Mouse (Mus musculus) embryonic facial prominence, embryonic 13.5 days (tissue): ENCODE measurements around the gene C2cd2. TPM values are rescaled to one million over a fixed set of nuclear protein-coding genes. Genes with fewer than 3 reads are reported as not detected.

ENCODE experiments used
- ATAC-seq: fragments of 200-750 bp; cut with Nextera tagmentation; 2 replicates; pipeline ENCODE4 v1.8.0; 2017; ENCODE audit warnings: low read depth; ENCODE audit not compliant: insufficient number of reproducible peaks, insufficient read depth, low FRiP score, low TSS enrichment
- H3K27ac ChIP-seq: fragments of 300-500 bp; sonication (generic); 2 replicates; pipeline ENCODE4 v1.5.1; 2015; ENCODE audit warnings: moderate library complexity, mild to moderate bottlenecking, inconsistent platforms
- H3K27me3 ChIP-seq: fragments of 300-500 bp; sonication (generic); 2 replicates; pipeline ENCODE4 v1.6.1; 2015; ENCODE audit warnings: mild to moderate bottlenecking, inconsistent platforms
- H3K36me3 ChIP-seq: fragments of 300-500 bp; sonication (generic); 2 replicates; pipeline ENCODE4 v1.6.1; 2015; ENCODE audit warnings: mild to moderate bottlenecking, inconsistent platforms
- H3K4me1 ChIP-seq: fragments of 300-500 bp; sonication (generic); 2 replicates; pipeline ENCODE4 v1.6.1; 2015; ENCODE audit warnings: inconsistent platforms
- H3K4me2 ChIP-seq: fragments of 300-500 bp; sonication (generic); 2 replicates; pipeline ENCODE4 v1.6.1; 2015; ENCODE audit warnings: moderate library complexity, mild to moderate bottlenecking, inconsistent platforms
- H3K4me3 ChIP-seq: fragments of 300-500 bp; sonication (generic); 2 replicates; pipeline ENCODE4 v1.5.1; 2015; ENCODE audit warnings: mild to moderate bottlenecking, inconsistent platforms
- H3K9ac ChIP-seq: fragments of 300-500 bp; sonication (generic); 2 replicates; pipeline ENCODE4 v1.6.1; 2015; ENCODE audit warnings: mild to moderate bottlenecking, inconsistent platforms
- H3K9me3 ChIP-seq: fragments of 300-500 bp; sonication (generic); 2 replicates; pipeline ENCODE4 v1.6.1; 2016; ENCODE audit warnings: inconsistent platforms
- whole genome bisulfite sequencing: fragments of 180-500 bp; shearing (Covaris S2); methylation state at CpG from one replicate; pipeline ENCODE4 v1.1.7; 2015; ENCODE audit warnings: mixed read lengths; 5-methylcytosine and 5-hydroxymethylcytosine counted together
- polyA plus RNA-seq: library from polyadenylated mRNA; unstranded; fragments of >200 nt; fragmentation: Nextera tagmentation; extraction: Ambion mirVana; gene quantifications from 2 replicates; pipeline ENCODE4 v1.2.1, GENCODE M21; 2015

The C2cd2 gene
- polyA plus RNA-seq, 1 experiment from 2014 or later, result 13.1 TPM

DNA sequence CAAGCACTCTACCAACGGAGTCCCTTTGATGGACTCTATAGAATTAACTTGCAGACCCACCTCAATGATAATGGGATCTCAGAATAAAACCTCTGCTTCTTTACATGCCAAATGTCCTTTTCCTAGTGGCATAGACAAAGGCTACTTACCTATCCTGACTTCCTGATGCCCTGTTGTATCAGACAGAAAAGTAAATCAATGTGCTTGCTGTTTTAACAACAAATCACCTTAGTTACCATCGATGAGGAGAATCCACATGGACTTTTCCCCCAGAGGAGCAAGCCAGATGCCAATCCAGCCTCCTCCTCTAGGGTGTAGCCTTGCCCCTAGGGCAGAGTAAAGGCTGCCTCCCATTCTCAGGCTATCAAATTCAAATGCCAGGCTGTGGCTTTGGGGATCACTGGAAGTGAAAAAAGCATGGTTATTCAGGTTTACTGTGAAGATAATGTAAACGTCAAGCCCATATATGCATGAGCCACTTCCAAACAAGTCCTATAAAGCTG, 21.9 kb downstream of the C2cd2 start:
- H3K9me3 ChIP-seq, result no peaks in the 10 kb centered on the region
- H3K4me2 ChIP-seq, result no peak overlapping the region
- H3K27me3 ChIP-seq, result no peaks in the 10 kb centered on the region
- H3K9ac ChIP-seq, result no peak overlapping the region
- H3K4me3 ChIP-seq, result no peak overlapping the region
- no peaks in the 10 kb centered on the region for H3K4me1 ChIP-seq
- 81% methylated on average over 3 of the region's 3 CpGs for WGBS
- no peak for ATAC-seq
- peaks cover 19% of the 10 kb centered on the region for H3K36me3 ChIP-seq
- H3K27ac ChIP-seq, result no peak overlapping the region

DNA sequence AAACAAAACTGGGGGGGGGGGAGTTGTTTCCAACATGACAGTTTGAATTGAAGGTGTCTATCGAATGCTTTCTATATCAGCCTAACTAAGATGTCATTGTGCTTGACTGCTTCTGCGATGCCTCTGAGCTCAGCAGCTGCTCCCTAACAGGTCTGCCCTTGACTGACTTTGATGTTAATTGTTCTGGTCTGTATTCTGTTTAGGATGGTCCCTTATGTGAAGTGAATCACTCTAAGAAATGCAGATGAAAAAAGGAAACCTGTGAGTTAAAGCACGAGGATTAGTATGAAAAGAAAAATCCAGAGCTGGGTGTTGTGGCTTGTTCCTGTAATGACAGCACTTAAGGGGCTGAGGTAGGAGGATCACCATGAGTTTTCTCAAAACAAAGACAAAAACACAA, 26.6 kb downstream of the C2cd2 start:
- no peak overlapping the region for H3K4me3 ChIP-seq
- H3K4me1 ChIP-seq, result no peaks in the 10 kb centered on the region
- no peaks in the 10 kb centered on the region for H3K9me3 ChIP-seq
- WGBS, result 82% methylated on average over 3 of the region's 3 CpGs
- H3K4me2 ChIP-seq, result no peak overlapping the region
- H3K27me3 ChIP-seq, result no peaks in the 10 kb centered on the region
- no peak overlapping the region for H3K27ac ChIP-seq
- no peaks in the 10 kb centered on the region for H3K36me3 ChIP-seq
- no peak overlapping the region for H3K9ac ChIP-seq
- no peak for ATAC-seq

DNA sequence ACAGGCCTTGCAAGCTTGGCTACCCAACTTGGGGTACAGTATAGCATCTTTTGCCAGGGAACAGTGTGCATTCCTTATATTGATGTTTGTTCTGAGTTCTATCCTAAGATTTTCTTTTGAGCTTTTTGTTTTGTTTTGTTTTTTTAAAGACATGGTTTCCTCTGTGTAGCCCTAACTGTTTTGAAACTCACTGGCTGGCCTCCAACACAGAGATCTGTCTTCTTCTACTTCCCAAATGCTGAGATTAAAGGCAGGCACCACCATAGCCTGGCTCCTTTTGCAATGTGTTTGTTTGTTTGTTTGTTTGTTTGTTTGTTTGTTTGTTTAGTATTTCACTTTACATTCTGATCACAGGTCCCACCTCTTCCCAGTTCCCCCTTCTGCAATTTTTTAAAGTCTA, 32.2 kb downstream of the C2cd2 start:
- no peak for ATAC-seq
- no peaks in the 10 kb centered on the region for H3K4me1 ChIP-seq
- H3K9ac ChIP-seq, result no peak overlapping the region
- H3K4me2 ChIP-seq, result no peak overlapping the region
- no peak overlapping the region for H3K4me3 ChIP-seq
- no peak overlapping the region for H3K27ac ChIP-seq
- H3K27me3 ChIP-seq, result no peaks in the 10 kb centered on the region
- H3K9me3 ChIP-seq, result no peaks in the 10 kb centered on the region
- no peaks in the 10 kb centered on the region for H3K36me3 ChIP-seq

DNA sequence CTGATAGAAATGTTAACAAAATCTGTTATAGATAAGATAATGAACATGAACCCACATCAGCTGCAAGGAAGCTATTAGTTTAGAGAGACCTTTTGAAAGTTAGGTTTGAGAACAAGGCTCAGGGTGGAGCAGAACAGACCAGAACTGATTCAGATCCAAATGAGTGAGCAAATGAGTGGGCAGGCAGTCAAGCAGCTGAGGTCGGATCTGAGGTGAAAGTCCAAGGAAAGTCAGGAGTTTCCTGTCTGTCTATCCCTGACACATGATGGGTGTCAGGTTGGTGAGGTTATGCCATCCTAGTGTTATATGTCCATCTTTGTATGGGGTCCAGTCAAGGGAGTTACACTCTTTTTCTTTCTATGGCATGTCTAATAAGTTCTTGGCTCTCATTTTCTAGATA, 32.9 kb downstream of the C2cd2 start:
- 66% methylated on average over 1 of the region's 1 CpGs for WGBS
- Histone ChIP-seq H3K4me2 (no peak overlapping the region), H3K27ac (no peak overlapping the region), H3K9me3 (no peaks in the 10 kb centered on the region), H3K4me3 (no peak overlapping the region), H3K4me1 (no peaks in the 10 kb centered on the region), H3K36me3 (no peaks in the 10 kb centered on the region), H3K9ac (no peak overlapping the region), H3K27me3 (no peaks in the 10 kb centered on the region)
- no peak for ATAC-seq

DNA sequence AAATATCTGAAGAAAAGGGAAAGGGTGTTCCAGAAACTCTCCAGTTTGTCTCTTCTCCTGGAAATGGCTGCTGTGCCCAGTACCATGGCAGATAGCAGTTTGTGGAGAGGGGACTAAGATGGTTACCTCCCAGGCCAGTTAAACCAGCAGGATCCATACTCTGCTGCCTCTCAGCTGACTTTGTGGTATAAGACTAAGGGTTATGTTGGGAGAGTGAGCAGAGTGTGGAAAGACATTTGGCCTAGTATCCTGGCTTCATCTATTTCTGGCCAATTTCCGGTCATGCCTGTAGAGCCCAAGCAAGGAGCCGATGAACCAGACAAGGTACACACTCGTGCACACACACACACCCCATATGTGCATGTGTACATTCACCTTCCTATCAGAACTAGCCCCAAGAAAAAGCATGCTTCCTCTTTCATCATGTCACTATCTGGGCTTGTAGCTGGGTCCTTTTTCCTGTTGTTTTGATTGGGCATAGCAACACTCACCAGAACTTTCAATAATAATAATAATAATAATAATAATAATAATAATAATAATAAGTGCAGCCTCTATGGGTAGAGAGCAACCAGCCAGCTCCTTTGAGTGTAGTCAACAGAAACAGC, 35.0 kb downstream of the C2cd2 start:
- Histone ChIP-seq H3K4me1 (peaks cover 4% of the 10 kb centered on the region; the same call in 1 of the 2 replicates), H3K9ac (no peak overlapping the region), H3K9me3 (no peaks in the 10 kb centered on the region), H3K36me3 (no peaks in the 10 kb centered on the region), H3K4me2 (no peak overlapping the region), H3K27ac (no peak overlapping the region), H3K4me3 (no peak overlapping the region), H3K27me3 (no peaks in the 10 kb centered on the region)
- 86% methylated on average over 3 of the region's 3 CpGs for WGBS
- no peak for ATAC-seq

DNA sequence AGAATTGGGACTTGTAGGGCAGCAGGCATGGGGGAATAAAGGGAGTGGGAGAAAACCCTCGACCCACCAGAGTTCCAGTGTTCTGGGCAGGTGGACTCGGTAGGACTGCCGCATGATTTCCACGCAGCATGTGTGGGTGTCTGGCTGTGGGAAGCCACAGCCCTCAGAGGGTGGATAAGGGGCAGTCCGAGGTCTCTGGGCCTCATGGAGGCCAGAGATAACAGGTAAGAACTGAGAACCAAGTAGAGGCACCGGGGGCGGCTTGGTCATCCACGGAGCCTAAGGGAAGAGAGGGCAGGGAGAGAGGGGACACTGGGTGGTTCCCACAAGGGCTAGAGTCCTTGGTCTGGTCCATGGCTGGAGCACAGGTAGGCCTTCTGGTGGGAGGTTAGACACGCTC, 36.0 kb downstream of the C2cd2 start:
- H3K9me3 ChIP-seq, result no peaks in the 10 kb centered on the region
- no peaks in the 10 kb centered on the region for H3K36me3 ChIP-seq
- no peak overlapping the region for H3K9ac ChIP-seq
- H3K27ac ChIP-seq, result no peak overlapping the region
- no peak overlapping the region for H3K4me2 ChIP-seq
- ATAC-seq, result no peak
- H3K4me3 ChIP-seq, result no peak overlapping the region
- 84% methylated on average over 9 of the region's 9 CpGs for WGBS
- H3K4me1 ChIP-seq, result peaks cover 9% of the 10 kb centered on the region
- no peaks in the 10 kb centered on the region for H3K27me3 ChIP-seq

DNA sequence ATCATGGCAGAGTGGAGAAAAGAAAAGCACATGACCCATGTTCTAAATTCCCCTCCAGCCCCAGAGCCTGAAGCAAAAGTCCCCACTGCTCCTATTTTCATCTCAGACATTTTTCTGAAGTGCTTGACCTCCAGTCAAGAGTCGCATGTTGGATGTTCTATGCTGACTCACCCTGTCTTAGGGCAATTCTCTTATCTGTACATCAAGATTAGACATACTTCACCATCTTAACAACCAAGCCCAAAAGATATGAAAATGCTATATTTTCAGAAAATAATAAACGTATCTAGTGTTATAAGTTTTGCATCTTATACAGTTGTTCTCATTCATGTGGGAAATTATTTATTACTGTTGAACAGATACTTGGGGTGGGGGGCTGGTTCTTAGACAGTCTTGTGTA, 36.6 kb downstream of the C2cd2 start:
- Histone ChIP-seq H3K36me3 (no peaks in the 10 kb centered on the region), H3K9me3 (no peaks in the 10 kb centered on the region), H3K4me1 (peaks cover 14% of the 10 kb centered on the region), H3K27ac (no peak overlapping the region), H3K4me3 (no peak overlapping the region), H3K27me3 (no peaks in the 10 kb centered on the region), H3K4me2 (no peak overlapping the region), H3K9ac (no peak overlapping the region)
- 76% methylated on average over 2 of the region's 2 CpGs for WGBS
- no peak for ATAC-seq

DNA sequence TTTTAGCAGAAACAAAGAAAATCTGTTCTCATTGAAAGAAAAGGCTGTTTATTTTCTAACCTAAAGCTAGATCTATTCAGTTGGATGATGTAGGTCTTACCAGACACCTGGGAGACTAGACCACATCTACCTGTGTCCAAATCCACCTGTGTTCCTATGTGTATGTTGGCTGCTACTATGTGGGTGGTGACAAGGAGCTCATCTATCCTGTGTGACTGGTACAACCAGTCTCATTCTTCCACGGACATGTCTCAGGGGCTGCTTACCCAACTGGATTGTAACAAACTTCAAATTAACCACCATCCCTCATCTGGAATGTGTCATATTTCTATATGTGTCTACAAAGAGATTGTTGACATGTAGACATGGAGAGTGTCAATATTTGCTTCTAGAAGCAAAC, 38.7 kb downstream of the C2cd2 start:
- H3K27ac ChIP-seq, result no peak overlapping the region
- H3K27me3 ChIP-seq, result no peaks in the 10 kb centered on the region
- H3K9me3 ChIP-seq, result no peaks in the 10 kb centered on the region
- H3K36me3 ChIP-seq, result no peaks in the 10 kb centered on the region
- no peak overlapping the region for H3K4me3 ChIP-seq
- H3K4me2 ChIP-seq, result no peak overlapping the region
- no peak overlapping the region for H3K9ac ChIP-seq
- 59% methylated on average over 1 of the region's 1 CpGs for WGBS
- peaks cover 19% of the 10 kb centered on the region for H3K4me1 ChIP-seq
- ATAC-seq, result no peak

DNA sequence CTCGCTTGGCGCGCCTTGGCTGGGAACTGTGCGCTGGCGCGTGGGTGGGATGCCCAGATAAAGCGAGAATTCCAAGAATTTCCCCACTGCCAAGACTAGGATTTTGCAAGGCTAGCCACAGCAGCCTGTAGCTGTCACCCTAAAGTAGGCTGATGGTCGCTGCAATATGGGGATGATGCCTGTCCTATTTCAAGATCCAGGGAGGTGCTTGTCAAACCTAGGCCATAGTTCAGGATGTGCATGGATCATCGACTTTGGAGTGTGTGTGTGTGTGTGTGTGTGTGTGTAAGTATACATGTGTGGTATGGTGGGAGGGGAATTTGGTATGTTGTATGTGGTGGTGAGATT, 39.6 kb downstream of the C2cd2 start:
- H3K9me3 ChIP-seq, result no peaks in the 10 kb centered on the region
- no peak for ATAC-seq
- no peaks in the 10 kb centered on the region for H3K27me3 ChIP-seq
- 3% methylated on average over 9 of the region's 9 CpGs for WGBS
- H3K36me3 ChIP-seq, result no peaks in the 10 kb centered on the region
- peak overlapping the region; percentile 83 for H3K4me2 ChIP-seq
- peak overlapping the region; percentile 89 for H3K4me3 ChIP-seq
- peak overlapping the region; percentile 89 for H3K9ac ChIP-seq
- H3K4me1 ChIP-seq, result peaks cover 19% of the 10 kb centered on the region
- H3K27ac ChIP-seq, result peak overlapping the region; percentile 85; the same call in 1 of the 2 replicates

DNA sequence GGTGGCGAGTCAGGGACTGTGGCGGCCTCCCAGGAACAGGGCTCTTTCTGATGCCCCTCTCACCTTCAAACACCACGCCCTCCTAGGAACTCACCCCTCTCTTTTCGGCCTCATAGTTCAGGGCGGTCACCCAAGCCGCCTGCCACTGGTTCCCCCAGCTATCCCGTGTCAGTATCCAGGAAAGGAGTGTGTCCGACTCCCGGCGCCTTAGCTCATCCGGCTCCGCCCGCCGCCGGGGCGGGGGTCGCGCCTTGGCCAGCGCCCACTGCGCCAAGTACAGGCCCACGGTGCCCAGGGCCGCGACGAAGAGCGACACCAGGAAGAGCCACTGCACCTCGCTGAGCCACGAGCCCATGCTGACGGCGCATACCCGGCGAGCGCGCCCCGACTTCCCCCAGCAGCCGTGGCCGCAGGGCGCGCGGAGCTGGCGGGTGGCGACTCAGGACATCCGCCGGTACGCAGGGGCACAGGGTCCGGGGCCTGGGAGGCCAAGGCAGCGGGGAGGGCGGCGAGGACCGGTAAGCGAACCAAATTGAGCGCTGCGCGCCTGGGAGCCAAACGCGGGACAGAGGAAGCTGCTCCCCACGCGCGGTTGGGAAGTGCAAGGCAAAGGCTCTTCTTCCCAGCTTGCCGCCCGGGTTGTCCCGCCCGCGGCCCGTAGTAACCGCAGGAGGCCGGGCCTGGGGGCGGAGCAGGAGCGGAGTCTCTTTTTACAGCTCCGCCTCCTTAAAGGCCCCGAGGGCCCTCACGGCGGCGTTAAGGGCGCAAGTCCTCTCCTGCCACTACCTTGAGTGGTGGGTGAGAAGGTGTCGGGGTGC, 40.2 kb downstream of the C2cd2 start:
- Histone ChIP-seq H3K4me3 (peak overlapping the region; percentile 89), H3K4me2 (peak overlapping the region; percentile 83), H3K9ac (peak overlapping the region; percentile 89), H3K9me3 (no peaks in the 10 kb centered on the region), H3K36me3 (no peaks in the 10 kb centered on the region), H3K27me3 (no peaks in the 10 kb centered on the region), H3K4me1 (peaks cover 19% of the 10 kb centered on the region), H3K27ac (peak overlapping the region; percentile 85)
- peak; percentile 84 for ATAC-seq
- under 1% methylated on average over 74 of the region's 75 CpGs for WGBS

DNA sequence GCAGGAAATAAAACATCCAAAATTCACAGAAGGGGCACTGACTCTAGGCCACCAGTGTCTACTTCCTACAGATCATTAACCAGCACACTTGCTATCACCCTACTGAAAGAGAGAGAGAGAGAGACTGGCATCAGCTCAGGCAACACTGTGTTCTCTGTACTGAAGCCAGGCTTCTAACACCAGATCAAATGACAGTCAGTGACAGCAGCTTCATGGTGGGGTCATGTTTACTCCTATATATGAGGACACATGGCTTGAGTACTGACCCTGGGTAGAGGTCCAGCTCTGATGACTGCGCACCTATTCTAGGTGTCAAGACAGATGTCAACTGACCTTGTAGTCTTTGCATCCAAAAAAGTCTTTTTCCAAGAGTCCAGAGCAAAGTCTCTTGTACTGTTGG, 41.8 kb downstream of the C2cd2 start:
- H3K27ac ChIP-seq, result no peak overlapping the region
- no peak overlapping the region; the same call in 1 of the 2 replicates for H3K4me2 ChIP-seq
- H3K9me3 ChIP-seq, result no peaks in the 10 kb centered on the region
- no peak for ATAC-seq
- no peaks in the 10 kb centered on the region for H3K36me3 ChIP-seq
- no peak overlapping the region for H3K9ac ChIP-seq
- WGBS, result 98% methylated on average over 1 of the region's 1 CpGs
- H3K27me3 ChIP-seq, result no peaks in the 10 kb centered on the region
- H3K4me1 ChIP-seq, result peaks cover 19% of the 10 kb centered on the region
- H3K4me3 ChIP-seq, result no peak overlapping the region

DNA sequence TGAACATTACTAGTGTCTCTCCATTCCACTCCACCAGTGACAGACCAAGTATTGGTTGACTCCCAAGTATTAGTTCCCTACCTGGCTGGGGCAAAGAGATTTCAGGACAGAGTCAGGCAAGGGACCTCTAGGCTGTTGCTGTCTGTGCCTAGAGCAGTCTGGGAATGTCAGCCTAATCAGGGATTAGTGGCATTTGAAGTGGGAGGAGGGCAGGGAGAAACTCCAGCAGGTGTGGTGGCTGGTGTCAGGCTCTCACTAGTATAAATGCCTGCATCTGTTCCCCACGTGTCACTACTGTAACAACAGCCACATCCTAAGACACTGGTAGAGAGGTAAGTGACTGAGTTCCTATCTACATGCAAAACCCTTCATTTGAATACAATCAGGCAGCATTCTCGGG, 42.6 kb downstream of the C2cd2 start:
- H3K27ac ChIP-seq, result no peak overlapping the region
- H3K4me2 ChIP-seq, result no peak overlapping the region
- H3K36me3 ChIP-seq, result no peaks in the 10 kb centered on the region
- ATAC-seq, result no peak
- peaks cover 19% of the 10 kb centered on the region for H3K4me1 ChIP-seq
- H3K27me3 ChIP-seq, result no peaks in the 10 kb centered on the region
- no peaks in the 10 kb centered on the region for H3K9me3 ChIP-seq
- no peak overlapping the region for H3K9ac ChIP-seq
- whole genome bisulfite sequencing, result 27% methylated on average over 2 of the region's 2 CpGs
- no peak overlapping the region for H3K4me3 ChIP-seq
